Mouse (Mus musculus) neural tube, embryonic 13.5 days (tissue): ENCODE data around the gene Hspb11. TPM values are rescaled to one million over a fixed set of nuclear protein-coding genes. Genes with fewer than 3 reads are reported as not detected.
A peak's percentile ranks its signal among the peaks of the same experiment; 100 is the strongest.

Source experiments
- ATAC-seq: fragments of 200-750 bp; cut with Nextera tagmentation; 2 replicates; pipeline ENCODE4 v1.8.0; 2017; ENCODE audit warnings: low read depth, mild to moderate bottlenecking, moderate TSS enrichment, moderate library complexity
- H3K27ac ChIP-seq: fragments of 300-500 bp; sonication (generic); replicated peaks from 2 replicates; pipeline ENCODE4 v1.5.1; 2015; ENCODE audit warnings: moderate library complexity, mild to moderate bottlenecking, inconsistent platforms
- H3K27me3 ChIP-seq: fragments of 300-500 bp; sonication (generic); 2 replicates; pipeline ENCODE4 v1.6.1; 2015; ENCODE audit warnings: mild to moderate bottlenecking, inconsistent platforms
- H3K36me3 ChIP-seq: fragments of 300-500 bp; sonication (generic); 2 replicates; pipeline ENCODE4 v1.6.1; 2015; ENCODE audit warnings: mild to moderate bottlenecking, inconsistent platforms
- H3K4me1 ChIP-seq: fragments of 300-500 bp; sonication (generic); replicated peaks from 2 replicates; pipeline ENCODE4 v1.6.1; 2015; ENCODE audit warnings: inconsistent platforms
- H3K4me2 ChIP-seq: fragments of 300-500 bp; sonication (generic); 2 replicates; pipeline ENCODE4 v1.6.1; 2015; ENCODE audit warnings: inconsistent platforms, mild to moderate bottlenecking, moderate library complexity
- H3K4me3 ChIP-seq: fragments of 300-500 bp; sonication (generic); 2 replicates; pipeline ENCODE4 v1.5.1; 2015; ENCODE audit warnings: mild to moderate bottlenecking, inconsistent platforms
- H3K9ac ChIP-seq: fragments of 300-500 bp; sonication (generic); 2 replicates; pipeline ENCODE4 v1.6.1; 2015; ENCODE audit warnings: moderate library complexity, mild to moderate bottlenecking, inconsistent platforms
- H3K9me3 ChIP-seq: fragments of 300-500 bp; sonication (generic); 2 replicates; pipeline ENCODE4 v1.6.1; 2016; ENCODE audit warnings: inconsistent platforms
- WGBS: fragments of 180-500 bp; shearing (Covaris S2); methylation state at CpG from one replicate; pipeline ENCODE4 v1.1.7; 2015; 5-methylcytosine and 5-hydroxymethylcytosine counted together
- polyA plus RNA-seq: library from polyadenylated mRNA; unstranded; fragments of >200 nt; fragmentation: Nextera tagmentation; extraction: Ambion mirVana; gene quantifications from 2 replicates; pipeline ENCODE4 v1.2.1, GENCODE M21; 2015

Hspb11 gene
- polyA plus RNA-seq, 1 experiment from 2014 or later: 47.1 TPM

DNA sequence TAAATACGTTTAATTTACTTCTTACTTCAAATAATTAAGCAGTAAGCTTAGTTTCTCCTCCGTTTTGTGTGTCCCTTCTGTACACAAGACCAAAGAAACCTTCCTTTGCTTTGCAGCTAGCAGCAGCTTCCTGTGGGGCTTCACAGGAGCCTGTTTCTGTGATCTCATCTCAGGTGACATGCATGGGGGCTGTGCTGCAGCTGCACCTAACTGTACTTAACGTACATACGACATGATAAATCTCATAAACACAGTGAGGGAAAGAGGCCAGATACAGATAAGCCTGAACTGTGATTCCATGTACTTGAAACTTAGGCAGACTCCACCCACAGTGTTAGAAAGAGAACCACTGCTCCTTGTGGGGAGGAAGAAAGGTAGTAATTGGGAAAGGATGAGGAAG is 6.6 kb downstream of the Hspb11 start:
- no peaks in the 10 kb centered on the region for H3K27me3 ChIP-seq
- WGBS: 79% methylated on average over 4 of the region's 4 CpGs
- H3K4me1 ChIP-seq: peaks cover 8% of the 10 kb centered on the region; the same call in 1 of the 2 replicates
- ATAC-seq: no peak
- H3K4me3 ChIP-seq: no peak overlapping the region
- peaks cover 3% of the 10 kb centered on the region; the same call in 1 of the 2 replicates for H3K9me3 ChIP-seq
- peaks cover 10% of the 10 kb centered on the region for H3K36me3 ChIP-seq
- no peak overlapping the region for H3K4me2 ChIP-seq
- H3K27ac ChIP-seq: no peak overlapping the region
- H3K9ac ChIP-seq: no peak overlapping the region

DNA sequence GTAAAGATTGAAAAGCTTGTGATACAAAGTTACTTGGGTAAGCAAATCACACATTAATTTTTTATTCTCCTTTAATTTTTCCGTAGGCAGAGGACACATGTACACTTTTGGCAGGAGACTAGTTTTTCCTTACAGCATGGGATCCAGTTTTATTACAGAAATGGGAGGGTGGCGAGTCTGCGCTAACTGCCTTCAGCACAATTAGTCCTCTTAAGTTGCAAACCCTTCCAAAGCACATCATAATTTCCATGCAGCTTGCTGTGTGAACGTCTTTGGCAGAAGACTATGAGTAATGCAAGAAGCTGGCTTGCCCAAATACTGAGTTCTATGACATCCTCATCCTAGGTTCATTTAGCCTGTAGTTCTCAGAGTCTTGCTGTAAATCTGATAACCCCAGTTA is 20.3 kb downstream of the Hspb11 start:
- WGBS: 75% methylated on average over 4 of the region's 4 CpGs
- Histone ChIP-seq H3K9me3 (no peaks in the 10 kb centered on the region), H3K4me1 (peaks cover 5% of the 10 kb centered on the region), H3K27me3 (no peaks in the 10 kb centered on the region), H3K36me3 (peaks cover 19% of the 10 kb centered on the region), H3K4me2 (no peak overlapping the region), H3K27ac (no peak overlapping the region), H3K9ac (no peak overlapping the region), H3K4me3 (no peak overlapping the region)
- no peak for ATAC-seq

DNA sequence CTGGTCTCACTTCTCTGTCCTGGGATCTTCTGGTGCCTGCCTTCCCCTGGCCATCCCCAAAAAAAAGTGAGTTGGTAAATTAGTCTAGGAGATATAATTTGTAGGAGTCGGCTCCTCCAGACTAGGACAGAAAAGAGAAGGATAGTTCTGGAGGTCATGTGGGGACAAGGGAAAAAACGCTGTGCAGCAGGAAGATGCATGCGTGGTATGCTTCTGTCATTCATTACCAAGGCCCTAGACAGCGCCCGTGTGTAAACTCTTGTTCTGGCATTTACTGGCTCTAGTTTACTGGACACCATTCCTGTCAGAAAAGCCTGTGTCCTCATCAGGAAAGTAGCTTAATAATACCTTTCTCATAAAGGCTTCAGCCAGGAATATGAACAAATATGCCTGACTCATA is 21.1 kb downstream of the Hspb11 start:
- no peak overlapping the region for H3K27ac ChIP-seq
- H3K4me1 ChIP-seq: peaks cover 5% of the 10 kb centered on the region
- no peak overlapping the region for H3K4me3 ChIP-seq
- H3K9ac ChIP-seq: no peak overlapping the region
- WGBS: 90% methylated on average over 5 of the region's 5 CpGs
- H3K9me3 ChIP-seq: no peaks in the 10 kb centered on the region
- H3K27me3 ChIP-seq: no peaks in the 10 kb centered on the region
- peaks cover 19% of the 10 kb centered on the region for H3K36me3 ChIP-seq
- no peak overlapping the region for H3K4me2 ChIP-seq
- ATAC-seq: no peak

DNA sequence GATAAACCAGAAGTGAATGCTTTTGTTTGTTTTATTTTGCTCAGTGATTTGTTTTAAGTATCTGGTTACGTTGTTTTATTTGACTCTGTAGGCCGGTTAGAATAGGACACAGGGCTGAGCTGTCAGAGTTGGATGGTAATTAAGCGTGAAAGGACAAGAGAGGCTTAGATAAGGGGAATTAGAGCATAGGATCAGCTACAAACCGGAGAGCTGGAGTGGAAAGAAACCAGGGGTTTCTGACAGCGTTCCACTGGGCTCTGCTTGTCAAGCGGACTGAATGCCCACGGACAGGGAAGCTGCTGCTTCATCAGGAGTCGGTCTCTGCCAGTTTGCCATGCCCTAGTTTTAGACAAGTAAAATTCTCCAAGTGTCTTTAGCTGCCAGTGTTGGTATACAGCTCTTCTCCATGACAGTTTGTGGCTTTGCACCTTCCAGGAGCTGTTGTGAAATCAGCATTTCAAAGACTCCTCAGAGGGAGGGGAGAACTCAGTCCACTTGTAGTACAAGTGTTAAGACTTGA is 24.9 kb downstream of the Hspb11 start:
- H3K4me3 ChIP-seq: no peak overlapping the region
- H3K27me3 ChIP-seq: no peaks in the 10 kb centered on the region
- 20% methylated on average over 8 of the region's 8 CpGs for WGBS
- H3K36me3 ChIP-seq: peaks cover 37% of the 10 kb centered on the region
- peak overlapping the region; percentile 42; the same call in 1 of the 2 replicates for H3K27ac ChIP-seq
- H3K4me1 ChIP-seq: peaks cover 5% of the 10 kb centered on the region
- no peak for ATAC-seq
- H3K9ac ChIP-seq: no peak overlapping the region
- no peaks in the 10 kb centered on the region for H3K9me3 ChIP-seq
- H3K4me2 ChIP-seq: no peak overlapping the region

DNA sequence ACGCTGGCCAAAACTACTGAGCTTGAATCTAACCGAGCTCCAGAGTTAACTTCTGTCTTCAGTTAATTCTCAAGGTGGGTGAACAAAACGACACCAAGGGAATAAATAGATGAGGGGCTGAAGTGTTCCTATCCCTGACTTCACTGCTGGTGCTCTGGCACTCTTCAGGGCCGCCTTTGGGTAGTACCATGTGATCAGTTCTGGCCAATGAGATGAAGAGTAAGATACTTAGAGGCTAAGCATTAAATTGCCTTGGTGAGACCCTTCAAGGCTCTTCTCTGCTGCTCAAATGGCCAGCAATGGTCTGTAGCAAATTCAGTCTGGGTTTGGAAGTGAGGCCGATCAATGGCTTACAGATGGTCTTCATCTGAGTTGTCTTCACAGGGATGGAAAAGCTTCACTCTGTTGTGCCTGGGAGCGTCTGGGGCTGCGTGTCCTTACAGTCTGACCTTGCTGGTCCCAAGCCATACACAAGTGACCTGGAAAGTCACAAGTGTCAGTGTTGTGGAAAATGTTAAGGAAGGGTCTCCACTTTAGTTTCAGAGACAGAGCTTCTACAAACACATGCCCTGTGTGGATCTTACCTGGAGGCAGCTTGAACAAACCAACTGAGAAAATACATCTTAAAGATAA is 27.6 kb downstream of the Hspb11 start:
- 81% methylated on average over 7 of the region's 7 CpGs for WGBS
- no peak for ATAC-seq
- Histone ChIP-seq H3K36me3 (peaks cover 33% of the 10 kb centered on the region), H3K27me3 (no peaks in the 10 kb centered on the region), H3K9ac (no peak overlapping the region), H3K4me1 (peaks cover 5% of the 10 kb centered on the region), H3K4me2 (no peak overlapping the region), H3K27ac (no peak overlapping the region), H3K9me3 (no peaks in the 10 kb centered on the region), H3K4me3 (no peak overlapping the region)

DNA sequence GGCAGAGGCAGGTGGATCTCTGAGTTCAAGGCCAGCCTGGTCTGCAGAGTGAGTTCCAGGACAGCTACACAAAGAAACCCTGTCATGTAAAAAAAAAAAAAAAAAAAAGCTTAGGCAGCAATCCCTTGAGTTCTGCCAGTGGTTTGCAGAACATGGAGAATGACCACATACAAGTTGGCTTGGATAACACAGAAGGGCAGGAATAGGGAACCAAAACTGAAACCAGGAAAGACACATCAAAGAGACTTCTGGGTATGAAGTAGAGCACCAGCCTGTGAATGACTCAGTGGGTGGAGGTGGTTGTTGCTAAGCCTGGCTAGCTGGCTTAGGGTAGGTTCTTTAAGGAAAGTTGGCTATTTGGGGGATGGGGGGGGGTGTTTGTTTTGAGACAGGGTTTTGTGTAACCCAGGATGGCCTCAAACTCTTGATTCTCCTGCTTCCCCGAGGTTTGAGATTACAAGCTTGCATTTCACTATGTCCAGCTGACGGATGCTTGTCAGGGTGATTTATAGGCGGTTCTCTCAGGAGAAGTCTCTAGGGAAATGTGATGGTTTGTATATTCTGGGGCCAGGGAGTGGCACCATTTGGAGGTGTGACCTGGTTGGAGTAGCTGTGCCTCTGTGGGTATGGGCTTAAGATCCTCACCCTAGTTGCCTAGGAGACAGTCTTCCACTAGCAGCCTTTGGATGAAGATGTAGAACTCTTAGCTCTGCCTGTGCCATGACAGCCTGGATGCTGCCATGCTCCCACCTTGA is 32.2 kb downstream of the Hspb11 start:
- no peak for ATAC-seq
- 77% methylated on average over 3 of the region's 3 CpGs for WGBS
- Histone ChIP-seq H3K4me2 (no peak overlapping the region), H3K27me3 (no peaks in the 10 kb centered on the region), H3K9ac (no peak overlapping the region), H3K4me1 (no peaks in the 10 kb centered on the region), H3K36me3 (peaks cover 22% of the 10 kb centered on the region), H3K4me3 (no peak overlapping the region), H3K9me3 (no peaks in the 10 kb centered on the region), H3K27ac (no peak overlapping the region)

DNA sequence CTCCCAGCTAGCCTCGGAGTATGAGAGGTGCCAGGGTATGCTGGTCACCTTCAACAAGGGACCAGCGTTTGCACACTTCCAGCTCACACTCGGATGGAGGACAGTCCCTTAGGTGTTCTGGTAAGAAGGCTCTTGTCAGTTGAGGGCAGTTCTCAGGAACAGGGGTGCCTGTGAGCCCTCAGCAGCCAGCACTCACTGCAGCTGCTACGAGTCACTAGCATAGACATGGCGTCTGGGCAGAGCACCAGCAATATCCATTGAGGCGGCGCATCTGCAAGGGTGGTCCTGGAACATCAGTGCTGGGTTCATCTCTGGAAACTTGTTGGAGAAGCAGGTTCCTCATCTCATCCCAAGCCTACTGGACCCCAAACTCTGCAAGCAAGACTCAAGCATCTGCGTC is 33.0 kb downstream of the Hspb11 start:
- no peaks in the 10 kb centered on the region for H3K27me3 ChIP-seq
- no peaks in the 10 kb centered on the region for H3K4me1 ChIP-seq
- 94% methylated on average over 8 of the region's 8 CpGs for WGBS
- ATAC-seq: no peak
- H3K27ac ChIP-seq: no peak overlapping the region
- H3K4me2 ChIP-seq: no peak overlapping the region
- no peak overlapping the region for H3K4me3 ChIP-seq
- no peaks in the 10 kb centered on the region for H3K9me3 ChIP-seq
- 0 out of 2 replicates have a peak, but pooled peaks cover 16% of the 10 kb centered on the region for H3K36me3 ChIP-seq
- no peak overlapping the region for H3K9ac ChIP-seq

DNA sequence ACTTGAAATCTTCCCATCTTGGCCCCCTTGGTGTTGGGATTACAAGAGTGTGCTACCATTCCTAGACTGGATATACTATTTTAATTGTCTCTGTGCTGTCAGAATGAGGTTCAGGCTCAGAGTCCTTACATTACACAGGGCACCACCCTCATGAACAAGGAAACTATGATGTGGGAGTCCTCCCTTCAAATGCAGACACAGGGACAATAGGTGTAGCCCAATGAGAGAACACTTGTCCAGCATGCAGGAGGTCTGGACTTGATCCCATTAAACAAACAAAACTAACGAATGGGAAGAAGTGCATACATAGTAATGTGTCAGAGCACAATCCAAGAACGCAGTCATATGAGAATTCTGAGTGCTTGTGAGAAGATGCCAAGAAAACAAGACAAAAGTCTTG is 34.1 kb downstream of the Hspb11 start:
- H3K9ac ChIP-seq: no peak overlapping the region
- H3K4me3 ChIP-seq: no peak overlapping the region
- no peak for ATAC-seq

DNA sequence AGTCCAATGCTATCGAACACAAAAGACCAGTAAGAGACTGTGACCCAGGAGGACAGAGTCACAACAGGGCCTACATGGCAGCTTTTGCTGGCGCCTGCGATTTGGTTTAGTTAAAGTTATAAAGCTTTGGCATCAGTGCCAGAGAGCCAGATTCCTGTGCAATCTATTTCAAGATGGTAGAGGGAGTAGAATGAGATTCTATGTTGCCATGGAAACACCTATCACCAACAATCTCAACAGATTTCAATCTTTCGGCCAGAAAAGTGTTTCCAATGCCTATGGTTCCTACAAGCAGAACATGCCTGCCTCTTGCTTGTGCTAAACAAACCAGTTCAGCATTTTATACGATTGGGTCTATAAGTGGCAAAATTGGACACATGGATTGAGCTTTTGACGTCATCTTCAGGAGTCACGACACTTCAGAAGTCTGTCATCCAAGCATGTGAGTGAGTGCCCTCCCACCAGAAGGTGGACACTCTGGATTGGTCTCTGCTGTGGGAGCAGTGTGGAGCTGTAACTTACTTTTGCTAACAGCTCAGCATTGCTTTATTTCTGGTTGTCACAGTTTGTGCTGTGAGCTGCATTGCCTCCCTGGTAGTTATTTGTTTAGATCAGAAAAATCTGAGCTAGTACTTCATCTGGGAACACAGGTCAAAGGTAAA is 38.3 kb downstream of the Hspb11 start:
- no peak for ATAC-seq
- Histone ChIP-seq H3K4me3 (no peak overlapping the region), H3K36me3 (no peaks in the 10 kb centered on the region), H3K9me3 (no peaks in the 10 kb centered on the region), H3K9ac (no peak overlapping the region), H3K4me1 (no peaks in the 10 kb centered on the region), H3K4me2 (no peak overlapping the region), H3K27ac (no peak overlapping the region), H3K27me3 (no peaks in the 10 kb centered on the region)
- WGBS: 88% methylated on average over 7 of the region's 7 CpGs

More for the DNA sequence above, 34.1 kb downstream of the Hspb11 start:
- Histone ChIP-seq H3K9me3 (no peaks in the 10 kb centered on the region), H3K4me2 (no peak overlapping the region), H3K27ac (no peak overlapping the region), H3K27me3 (no peaks in the 10 kb centered on the region), H3K36me3 (0 out of 2 replicates have a peak, but pooled peaks cover 13% of the 10 kb centered on the region), H3K4me1 (no peaks in the 10 kb centered on the region)
- WGBS: 89% methylated on average over 2 of the region's 2 CpGs

DNA sequence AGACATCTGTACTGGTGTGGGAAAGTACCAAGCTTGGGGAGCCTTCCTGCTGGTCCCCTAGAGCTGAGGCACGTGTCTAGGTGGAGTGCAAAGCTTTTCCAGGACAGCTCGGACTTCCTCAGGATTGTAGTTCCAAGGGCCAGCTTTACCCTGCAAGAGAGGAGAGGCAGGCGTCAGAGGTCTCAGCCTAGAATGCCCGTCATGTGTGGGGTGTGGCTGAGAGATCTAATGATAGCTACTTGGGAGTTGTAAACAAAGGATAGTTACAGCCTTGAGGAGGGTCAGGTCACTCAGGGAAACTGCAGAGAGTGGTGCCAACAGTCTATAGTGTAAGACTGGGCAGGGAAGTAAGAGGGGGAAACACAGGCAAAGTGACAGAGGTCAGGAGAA is 38.9 kb downstream of the Hspb11 start:
- no peak for ATAC-seq
- no peak overlapping the region for H3K4me2 ChIP-seq
- 48% methylated on average over 4 of the region's 4 CpGs for WGBS
- H3K4me1 ChIP-seq: no peaks in the 10 kb centered on the region
- no peak overlapping the region for H3K4me3 ChIP-seq
- no peaks in the 10 kb centered on the region for H3K36me3 ChIP-seq
- no peaks in the 10 kb centered on the region for H3K27me3 ChIP-seq
- no peak overlapping the region for H3K9ac ChIP-seq
- no peaks in the 10 kb centered on the region for H3K9me3 ChIP-seq
- no peak overlapping the region for H3K27ac ChIP-seq

DNA sequence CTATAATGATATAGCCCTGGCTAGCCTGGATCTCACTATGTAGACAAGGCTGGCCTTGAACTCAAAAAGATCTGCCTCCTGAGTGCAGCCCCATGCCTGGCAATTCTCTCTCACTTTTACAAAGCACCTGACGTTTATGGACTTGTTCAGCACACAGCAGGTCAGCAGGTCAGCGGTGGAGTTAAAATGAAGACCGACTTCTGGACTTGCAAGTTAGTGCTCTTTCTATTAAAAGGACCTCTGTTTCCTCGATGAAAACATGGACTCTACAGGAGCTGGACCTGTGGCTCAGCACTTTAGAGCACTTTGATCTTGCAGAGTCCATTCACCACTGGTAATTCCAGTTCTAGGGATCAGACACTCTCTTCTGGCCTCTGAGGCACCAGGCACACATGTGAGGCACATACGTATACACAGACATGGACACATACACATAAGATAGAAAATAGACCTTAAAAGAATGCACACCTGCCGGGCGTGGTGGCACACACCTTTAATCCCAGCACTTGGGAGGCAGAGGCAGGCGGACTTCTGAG is 44.7 kb downstream of the Hspb11 start:
- no peaks in the 10 kb centered on the region for H3K4me1 ChIP-seq
- no peak overlapping the region for H3K9ac ChIP-seq
- H3K9me3 ChIP-seq: no peaks in the 10 kb centered on the region
- no peak overlapping the region for H3K27ac ChIP-seq
- H3K4me3 ChIP-seq: no peak overlapping the region
- no peak overlapping the region for H3K4me2 ChIP-seq
- 86% methylated on average over 8 of the region's 8 CpGs for WGBS
- no peaks in the 10 kb centered on the region for H3K27me3 ChIP-seq
- no peaks in the 10 kb centered on the region for H3K36me3 ChIP-seq
- ATAC-seq: no peak

DNA sequence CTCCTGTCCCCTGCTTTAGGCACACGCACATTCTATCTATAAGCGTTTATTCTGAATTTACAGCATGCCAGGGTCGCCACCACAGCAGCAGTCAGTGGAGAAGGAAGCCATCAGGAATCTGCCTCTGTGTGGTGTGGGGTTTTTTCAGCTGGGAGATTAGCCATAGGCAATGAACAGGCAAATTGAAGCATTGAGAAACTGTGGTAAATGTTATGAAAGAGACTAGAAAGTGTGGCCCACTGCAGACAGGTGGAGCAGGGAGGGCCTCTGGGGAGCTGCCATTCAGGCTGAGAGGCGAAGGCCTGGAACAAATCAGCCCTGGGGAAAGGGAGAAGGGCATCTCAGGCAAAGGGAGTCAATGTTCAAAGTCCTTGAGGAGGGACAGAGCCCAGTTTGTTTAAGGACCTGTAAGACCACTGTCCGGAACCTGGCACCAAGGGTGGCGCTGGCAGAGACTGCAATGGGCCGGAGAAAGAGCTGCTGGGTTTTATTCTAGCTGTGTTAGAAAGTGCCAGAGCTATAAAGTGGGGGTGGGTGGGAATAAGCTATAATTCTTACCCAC is 46.5 kb downstream of the Hspb11 start:
- no peaks in the 10 kb centered on the region for H3K9me3 ChIP-seq

More for the DNA sequence above, 46.5 kb downstream of the Hspb11 start:
- Histone ChIP-seq H3K36me3 (no peaks in the 10 kb centered on the region), H3K9ac (no peak overlapping the region), H3K4me3 (no peak overlapping the region), H3K4me1 (no peaks in the 10 kb centered on the region), H3K4me2 (no peak overlapping the region), H3K27me3 (no peaks in the 10 kb centered on the region), H3K27ac (no peak overlapping the region)
- WGBS: 85% methylated on average over 7 of the region's 7 CpGs
- ATAC-seq: no peak
